Mouse (Mus musculus) MEL-GATA-1-ER (cell line): ENCODE data around the gene Foxp2.

Source experiments
- DNase-seq: peaks from one replicate; pipeline ENCODE4 v3.0.0-alpha.2; 2012; ENCODE audit warnings: low read depth; ENCODE audit errors: extremely low read depth

Gene Foxp2

DNA sequence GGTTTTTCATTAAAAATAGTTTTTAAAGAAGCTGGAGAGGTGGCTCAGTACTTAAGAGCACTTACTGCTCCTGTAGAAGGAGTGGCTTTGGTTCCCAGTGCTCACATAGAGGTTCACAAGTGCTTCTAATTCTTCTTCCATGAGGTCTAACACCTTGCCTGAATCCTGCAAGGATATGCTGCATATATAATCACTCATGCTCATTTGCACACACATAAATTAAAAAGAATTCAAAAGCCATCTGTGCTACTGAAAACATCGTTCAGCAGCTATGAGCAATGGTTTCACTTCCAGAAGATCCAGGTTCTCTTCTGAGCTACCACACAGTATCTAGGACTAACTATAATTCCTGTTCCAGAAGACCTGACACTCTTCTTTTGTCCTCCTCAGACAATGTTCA, 200.4 kb downstream of the Foxp2 start:
- no peak for DNase-seq

DNA sequence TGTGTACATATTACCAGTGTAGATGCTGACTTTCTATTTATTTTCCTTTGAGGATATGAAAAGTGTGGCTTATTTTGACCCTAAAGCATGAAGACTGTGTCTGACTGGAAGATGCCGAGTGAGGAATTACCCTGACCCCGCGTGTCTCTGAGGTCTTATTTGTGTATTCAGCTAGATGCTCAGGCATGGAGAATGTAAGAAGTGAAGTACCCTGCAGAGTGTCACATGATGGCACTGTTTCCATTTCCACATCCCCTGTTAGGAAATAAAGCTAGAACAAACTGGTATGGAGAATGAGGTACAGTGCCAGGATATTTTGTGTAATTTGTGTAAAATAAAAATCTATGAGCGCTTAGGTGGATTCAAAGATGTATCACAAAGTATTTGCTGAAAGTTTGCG, 219.8 kb downstream of the Foxp2 start:
- no peak for DNase-seq

DNA sequence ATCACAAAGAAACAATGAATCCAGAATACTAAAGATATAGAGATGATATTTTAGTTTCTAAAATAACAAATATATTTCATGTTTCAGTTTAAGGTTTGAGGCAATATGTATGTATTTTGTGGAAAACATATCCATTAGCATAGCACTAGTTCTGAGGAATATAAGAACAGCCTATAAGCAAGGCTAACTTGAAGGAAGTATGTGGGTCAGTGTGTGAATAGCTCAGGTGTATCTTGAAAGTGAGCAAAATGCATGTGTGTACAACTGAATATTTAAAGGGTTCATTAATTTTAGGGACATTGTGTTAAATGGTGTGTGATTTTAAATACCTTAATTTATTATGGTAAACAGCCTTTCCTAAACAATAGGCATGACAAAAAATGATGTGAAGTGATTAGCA, 220.2 kb downstream of the Foxp2 start:
- no peak for DNase-seq

DNA sequence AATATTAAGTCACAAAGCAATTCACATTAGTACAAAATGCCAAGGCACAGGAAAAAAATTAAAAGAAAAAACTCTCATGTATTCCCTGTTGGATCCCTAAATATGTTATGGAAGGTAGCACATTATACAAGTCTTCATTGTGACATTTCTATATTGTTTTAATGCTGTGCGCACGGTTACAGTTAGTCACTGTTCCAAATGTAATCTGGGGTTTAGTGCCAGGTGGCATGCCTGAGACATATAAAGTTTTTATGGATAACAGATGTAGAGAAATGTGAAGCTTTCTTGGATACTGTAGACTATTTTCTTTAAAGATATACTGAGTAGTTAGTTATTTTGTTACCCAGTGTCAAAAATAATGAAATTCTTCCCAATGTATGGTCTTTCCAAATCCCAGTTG, 229.0 kb downstream of the Foxp2 start:
- DNase-seq = no peak

DNA sequence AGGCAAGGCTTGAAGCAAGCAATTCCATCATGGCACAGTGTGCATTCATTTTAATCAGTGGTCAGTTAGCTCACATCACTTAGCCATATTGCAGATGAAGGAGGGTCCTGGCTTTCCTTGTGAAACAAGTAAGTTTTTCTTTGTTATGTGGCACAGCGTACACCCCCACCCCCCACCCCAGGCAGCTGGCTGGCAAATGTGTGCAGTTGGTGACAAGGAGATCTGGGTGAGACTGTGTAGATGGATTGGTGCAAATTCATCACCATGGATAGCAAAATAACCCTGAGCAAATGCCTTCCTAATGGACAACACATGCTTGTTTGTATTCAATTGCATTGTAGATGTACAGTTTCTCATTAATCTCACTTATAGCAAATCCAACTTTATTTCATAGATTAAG, 240.9 kb downstream of the Foxp2 start:
- DNase-seq = no peak

DNA sequence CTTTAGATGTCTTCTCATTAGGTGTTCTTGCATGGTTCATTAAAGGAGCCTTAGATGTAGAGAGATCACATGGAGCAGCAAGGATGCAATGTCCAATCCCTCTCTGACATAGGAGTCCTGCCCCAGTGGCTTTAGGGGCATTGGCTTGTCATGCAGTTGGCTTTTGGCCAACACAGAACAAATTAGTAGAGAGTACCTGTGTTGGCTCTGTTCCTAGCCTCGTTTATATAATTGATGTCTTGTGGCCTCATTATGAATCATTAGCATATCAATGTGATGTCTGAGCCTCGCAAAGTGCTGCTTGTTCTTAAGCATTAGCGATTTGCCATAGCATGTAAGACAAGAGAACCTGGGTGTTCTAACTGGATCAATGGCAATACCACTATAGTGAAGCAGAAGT, 250.5 kb downstream of the Foxp2 start:
- no peak for DNase-seq

DNA sequence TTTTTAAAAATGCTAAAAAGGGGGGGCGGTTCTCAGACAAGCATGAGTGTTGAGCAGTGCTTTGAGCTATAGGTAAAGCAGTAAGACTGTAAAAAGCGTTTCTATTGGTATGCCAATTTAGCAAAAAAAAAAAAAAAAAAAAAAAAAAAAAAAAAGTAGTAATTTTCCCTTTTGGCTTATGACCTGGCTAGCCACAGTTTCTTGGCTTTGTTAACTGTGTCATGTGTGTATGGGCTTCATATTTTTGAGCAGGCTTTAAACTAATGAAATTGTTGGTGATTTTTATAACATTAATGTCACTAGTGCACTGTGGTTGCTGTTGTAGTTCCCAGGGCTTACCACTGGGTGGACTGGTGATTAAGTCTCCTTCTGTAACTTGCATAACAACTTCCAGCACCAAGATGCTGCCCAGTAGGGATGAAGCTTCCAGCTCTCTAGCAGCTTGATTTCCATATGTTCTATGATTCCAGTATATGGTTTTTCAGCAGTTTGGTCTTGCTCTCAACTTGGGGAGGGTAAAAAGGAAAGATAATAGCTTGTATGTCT, 262.4 kb downstream of the Foxp2 start:
- no peak for DNase-seq

DNA sequence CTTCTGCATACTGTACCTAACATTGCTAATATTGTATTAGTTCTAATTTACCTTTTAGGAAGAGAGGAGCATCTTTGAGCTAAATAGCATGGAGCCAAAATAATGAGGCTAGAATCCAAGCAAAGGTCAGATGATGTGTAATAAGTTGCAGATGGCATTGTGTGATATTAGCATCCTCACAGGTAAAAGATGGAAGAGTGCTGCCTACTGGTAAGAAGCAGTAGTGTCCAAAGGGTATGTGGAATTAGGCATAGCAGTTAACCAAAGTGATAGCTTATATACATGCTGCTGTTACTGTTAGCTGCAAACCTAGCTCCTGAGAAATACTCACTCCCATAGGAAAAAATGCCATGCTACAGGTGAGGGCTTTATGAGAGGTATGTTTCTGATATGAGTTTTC, 275.6 kb downstream of the Foxp2 start:
- no peak for DNase-seq

DNA sequence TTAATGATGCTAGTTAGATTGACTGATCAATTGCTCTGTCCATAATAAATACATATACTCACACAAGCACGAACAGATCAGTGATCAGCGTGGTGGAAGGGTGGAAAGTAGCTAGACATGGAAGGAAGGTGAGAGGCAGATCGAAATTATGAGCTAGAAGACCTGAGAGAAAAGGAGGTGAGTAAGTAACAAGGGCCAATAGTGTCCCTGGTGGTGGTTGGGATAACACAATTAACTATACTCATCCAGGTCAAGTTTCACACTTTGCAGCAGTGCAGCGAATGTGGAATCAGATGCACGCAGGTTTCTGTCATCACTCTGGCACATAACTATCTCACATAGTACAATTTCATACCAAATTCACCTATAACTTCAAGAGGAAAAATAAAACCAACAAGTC, 291.7 kb downstream of the Foxp2 start:
- no peak for DNase-seq

DNA sequence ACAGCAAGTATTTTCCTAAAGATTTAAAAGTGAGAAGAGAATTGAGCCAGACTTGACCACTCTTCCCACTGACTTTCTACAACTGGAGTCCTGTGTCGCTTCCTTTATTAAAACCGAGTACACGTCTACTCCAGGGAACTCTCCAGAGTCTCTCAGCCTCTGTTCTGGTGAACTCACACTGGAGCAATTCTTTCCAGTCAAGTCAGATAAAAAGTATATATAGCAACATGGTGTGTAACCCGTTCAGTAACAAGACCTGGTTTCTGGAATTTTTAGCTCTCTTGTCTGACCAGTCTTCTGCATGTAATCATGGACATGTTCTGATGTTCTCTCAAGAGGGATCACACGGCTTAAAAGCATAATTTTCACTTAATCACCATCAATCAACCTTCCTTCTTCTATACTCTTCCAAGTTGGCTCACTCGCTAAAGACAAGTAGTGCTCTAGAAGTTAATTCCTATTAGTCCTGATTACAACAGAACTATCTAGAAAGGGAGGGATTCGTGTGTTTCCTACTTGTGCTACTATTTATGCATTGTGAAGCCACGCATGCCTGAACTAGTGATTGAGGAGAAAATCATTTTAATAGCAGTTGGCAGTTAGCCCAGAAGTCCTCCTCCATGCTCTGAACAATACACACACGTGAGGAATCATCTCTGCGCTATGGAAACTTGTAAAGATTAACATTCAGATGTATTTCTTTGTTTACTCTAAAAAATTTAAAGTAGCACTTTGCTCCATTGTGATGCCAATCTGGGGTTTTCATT, 341.2 kb downstream of the Foxp2 start:
- no peak for DNase-seq

DNA sequence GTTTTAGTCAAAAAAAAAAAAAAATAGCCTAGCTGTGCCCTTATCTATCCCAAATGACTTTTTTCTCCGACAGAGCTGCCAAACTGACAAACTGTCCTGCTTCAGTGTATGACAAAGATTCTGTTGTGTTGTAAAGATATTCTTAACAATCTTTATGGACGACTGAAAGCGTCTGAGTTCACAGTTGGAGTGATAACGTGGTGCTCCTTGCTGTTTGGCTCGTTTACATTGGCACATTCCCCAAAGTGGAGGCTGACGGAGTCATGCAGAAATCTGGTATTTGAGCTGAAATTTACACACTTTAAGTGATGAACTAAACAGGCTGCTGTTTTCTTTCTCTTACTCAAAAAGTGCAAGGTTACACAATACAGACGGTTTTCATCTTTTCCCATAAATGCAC, 356.2 kb downstream of the Foxp2 start:
- DNase-seq = no peak

DNA sequence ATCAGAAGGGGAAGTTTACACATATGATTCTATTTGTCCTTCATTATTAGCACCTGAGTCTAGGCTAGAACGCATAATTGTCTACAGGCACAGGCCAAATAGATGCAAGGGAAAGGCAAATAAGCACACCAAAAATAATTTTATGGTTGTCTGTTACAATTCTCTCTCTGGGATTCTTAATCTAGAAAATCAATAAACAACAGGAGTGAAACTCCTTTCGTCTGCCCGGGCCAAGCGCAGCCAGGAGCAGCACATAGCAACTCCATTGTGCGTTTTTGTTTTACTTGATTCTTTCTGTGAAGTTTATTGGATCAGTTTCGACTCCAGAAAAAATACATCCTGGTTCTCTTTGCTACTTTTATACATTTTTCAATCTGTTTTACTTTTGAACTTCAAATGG, 356.7 kb downstream of the Foxp2 start:
- DNase-seq = no peak

DNA sequence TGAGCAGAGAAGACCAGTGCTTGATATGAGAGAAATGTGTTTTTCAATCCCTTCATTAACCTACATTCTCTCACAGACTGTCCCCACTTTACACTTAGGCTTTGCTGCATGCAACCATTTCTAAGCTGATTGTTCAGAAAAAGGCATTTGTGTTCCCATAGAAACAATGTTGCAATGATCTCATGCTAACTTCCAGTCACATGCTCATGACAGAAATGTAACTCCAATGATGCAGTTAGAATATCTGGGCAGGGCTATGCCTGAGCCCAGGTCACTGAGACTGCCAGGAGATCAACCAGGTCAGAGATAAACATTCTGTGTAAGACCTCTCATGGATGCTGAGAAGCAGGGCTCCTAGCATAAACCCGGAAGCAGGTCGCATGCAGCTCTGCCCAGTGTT, 367.0 kb downstream of the Foxp2 start:
- DNase-seq = no peak

DNA sequence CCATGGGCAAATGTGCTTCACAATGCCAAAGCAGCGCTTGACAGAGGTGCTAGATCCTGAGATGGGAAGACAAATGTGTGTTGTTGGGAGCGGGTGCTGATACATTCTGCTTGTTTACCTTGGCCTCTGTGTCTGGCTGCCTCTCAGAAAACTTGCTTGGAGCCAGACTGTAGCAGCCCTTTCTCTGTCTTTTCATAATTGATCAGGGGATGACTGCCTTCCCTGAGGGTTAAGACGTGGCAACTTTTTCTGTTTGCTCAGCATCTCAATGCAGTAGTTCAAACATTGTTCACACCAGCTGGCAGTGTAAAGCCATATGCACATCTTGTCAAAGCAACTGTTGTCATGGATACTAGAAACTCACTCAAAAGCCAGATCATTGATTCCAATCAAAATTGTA, 384.1 kb downstream of the Foxp2 start:
- no peak for DNase-seq

DNA sequence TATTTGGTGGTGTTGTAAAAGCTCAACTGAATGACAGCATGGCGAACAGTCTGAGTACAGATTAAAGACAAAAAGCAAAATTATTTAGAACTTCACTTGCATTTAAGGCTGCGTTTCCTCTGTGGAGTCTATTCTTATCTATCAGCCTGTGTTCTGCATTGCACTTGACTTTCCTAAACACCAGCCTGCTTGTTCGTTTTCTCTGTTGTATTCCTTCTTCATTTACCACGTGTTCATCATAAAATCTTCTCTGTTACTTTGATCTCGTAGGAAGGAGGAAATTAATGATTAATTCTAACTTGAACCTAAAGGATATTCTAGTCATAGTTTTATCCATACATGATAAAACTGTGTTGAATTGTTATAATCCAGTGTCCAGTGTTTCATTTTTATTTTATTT, 392.9 kb downstream of the Foxp2 start:
- no peak for DNase-seq

DNA sequence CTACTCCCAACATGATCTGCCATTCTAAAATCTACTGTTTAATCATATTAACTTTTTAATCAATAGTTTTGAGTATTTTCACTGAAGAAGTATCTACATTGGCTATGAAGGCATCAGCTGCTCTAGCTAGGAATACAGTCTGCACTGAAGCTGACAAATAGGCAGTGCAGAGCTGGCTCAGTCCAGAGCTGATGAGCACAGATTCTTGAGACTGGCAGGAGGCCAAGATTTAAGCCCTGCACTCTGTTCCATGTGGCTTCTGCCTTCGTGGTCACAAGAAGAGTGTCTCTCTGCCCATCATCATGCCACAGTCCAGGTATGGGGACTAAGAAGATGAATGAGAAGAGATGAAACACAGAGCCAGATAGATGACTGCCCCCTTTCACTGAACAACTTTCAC, 398.1 kb downstream of the Foxp2 start:
- DNase-seq = no peak

DNA sequence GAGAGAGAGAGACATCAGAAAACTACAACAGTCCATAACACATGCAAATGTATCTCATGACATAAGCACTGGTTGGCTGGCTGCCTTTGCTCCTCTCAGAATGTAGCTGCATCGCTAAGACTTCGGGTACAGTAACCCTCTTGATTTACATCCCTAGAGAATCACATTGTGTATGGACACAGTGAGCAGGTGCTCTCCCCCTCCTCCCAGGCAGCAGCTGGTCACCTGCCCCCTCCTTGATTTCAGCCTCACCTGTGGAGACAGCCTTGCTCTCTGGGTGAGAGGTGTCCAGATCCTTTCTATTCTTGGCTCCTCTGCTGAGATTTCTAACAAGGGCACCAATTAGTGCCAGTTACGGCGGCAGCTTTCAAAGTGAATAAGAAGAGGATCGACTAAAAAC, 409.5 kb downstream of the Foxp2 start:
- DNase-seq = no peak

DNA sequence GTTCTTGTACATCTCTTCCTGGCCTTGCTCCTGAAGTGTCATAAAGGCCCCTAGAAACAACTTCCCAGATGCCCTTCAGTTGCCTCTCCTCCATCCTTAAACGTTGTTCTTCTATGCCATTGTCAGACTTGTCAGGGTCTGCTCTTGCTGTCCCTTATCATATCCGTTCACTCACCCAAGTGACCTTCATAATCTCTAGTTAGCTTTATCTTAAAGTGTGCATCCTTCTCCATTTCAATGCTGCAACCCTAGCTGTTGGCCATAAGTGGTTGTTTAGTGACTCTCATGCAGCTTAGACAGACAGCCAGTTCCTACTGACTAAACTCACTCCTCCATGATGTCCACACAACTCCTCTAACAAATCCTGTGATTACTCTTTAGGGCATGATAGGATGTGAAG, 415.8 kb downstream of the Foxp2 start:
- no peak for DNase-seq

DNA sequence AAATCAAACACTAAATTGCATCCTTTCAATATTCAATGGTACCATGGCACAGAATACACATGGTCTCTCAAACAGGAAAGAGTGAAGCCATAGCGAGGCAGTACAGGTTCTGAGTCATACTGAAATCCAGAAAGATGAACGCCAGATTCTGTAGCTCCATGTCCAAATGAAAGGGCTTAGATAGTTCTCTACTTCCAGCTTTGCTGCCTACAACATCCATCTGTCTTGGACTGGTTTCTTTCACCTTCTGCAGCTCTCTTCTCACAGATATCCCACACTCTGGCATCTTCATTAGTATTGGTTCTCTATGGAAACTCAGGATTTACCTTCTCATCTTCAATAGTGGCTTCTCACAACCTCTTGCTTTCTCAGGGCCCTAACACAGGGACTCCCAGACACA, 417.2 kb downstream of the Foxp2 start:
- no peak for DNase-seq

DNA sequence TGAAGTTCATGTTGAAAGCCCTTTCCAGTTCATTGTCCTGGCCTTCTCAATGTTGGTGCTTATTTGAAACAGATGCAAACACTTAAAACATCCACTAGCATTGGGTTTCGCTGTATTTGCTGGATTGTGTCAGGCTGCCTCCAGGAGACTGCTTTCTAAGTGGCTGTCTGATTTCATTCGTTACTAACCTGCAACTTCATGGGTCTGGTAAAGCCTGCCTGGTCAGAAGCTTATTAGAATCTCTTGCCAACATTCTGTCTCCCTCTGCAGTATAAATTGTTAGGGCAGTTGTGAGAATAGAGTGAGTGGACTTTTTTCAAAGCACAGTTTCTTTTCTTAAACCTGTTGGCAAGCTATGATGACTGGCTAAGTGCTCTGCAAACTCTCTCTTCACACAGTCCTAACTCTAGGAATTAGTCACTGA, 420.4 kb downstream of the Foxp2 start:
- DNase-seq = no peak

DNA sequence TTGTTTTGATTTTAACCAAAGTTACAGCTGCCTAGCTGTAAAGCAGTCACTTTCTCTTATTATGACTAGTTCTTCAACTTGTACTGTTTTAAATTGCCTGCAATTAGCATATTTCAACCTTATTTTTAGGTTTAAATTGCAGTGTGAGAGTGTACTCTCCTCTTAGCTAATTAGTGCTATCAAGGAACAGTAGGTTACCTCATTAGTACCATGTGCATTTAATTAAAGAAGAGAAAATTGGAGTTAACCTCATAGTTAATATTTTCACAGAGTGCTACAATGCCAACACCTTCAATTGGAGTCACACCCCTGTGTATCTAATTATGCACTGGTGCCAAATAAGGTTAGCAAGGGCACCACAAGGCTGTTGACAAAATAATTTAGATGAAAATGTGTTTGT, 421.9 kb downstream of the Foxp2 start:
- DNase-seq = no peak

DNA sequence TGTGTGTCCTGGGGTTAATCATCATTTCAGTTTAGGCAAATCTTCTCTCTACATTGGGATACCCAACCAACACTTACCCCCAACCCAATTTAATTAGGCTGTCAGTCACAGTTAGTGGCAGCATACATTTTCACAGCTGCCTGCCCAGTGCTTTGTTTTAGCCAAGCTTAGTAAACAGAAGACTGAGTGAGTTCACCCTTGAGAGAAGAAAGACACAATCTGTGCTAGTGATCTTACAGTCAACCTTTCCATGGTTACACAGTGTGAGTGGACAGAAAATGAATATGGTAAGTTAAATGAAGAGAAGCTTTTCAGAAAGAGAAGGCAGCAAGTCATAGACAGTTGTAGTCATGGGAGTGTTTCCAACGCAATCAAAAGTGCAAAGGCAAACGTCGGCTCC, 446.6 kb downstream of the Foxp2 start:
- DNase-seq = no peak

DNA sequence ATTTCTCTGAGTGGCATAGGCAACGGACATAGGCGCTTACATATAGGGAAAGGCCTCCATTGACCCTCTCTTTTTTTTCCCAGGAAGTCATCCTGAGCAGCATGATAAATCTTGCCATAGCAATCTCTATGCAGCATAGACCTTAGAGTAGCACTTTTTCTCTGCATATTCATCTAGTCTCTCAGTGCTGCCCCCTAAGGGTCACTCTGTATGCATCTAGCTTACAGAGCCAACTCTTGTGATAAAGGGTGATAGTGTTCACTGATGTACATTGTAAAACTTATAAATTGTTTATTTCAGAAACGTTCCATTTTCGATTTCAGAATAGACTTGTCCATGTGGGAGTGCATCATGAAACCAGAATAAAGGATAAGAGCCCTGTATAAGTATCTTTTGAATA, 454.7 kb downstream of the Foxp2 start:
- no peak for DNase-seq

DNA sequence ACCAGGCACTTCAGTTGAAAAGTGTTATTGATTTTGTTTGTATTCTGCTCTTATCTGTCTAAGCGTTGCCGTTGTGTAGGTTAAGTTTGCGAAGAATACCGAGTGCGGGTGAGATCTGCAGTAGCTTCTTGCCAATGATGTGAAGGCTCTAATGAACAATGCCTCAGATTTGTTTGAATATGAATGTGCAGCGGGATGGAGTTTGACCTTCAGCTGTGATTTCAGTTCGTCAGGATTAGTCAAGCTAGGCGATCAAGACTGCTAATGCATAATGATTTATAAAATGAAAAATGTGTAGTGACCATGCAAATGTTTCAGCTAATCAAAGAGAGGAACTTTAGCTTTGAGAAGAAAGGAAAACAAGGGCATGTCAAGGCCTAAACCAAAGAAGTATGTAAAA, 469.1 kb downstream of the Foxp2 start:
- no peak for DNase-seq
